Mouse (Mus musculus): ENCODE data around the gene Madcam1.
A peak's percentile ranks its signal among the peaks of the same experiment; 100 is the strongest.

- TF ChIP-seq POLR2A (IDR thresholded peaks at IDR 0.05; ENCODE audit: low read depth, low read length) (no peak), CTCF (conservative IDR thresholded peaks at IDR 0.05 in 1 of 2, IDR thresholded peaks at IDR 0.05 in 1 of 2; ENCODE audit: low read depth in 2 of 2, low read length in 2 of 2) (no peak), RAD21 (IDR thresholded peaks at IDR 0.05; ENCODE audit: low read depth, low read length) (no peak), ZC3H11A (IDR thresholded peaks at IDR 0.05; ENCODE audit: low read depth, low read length) (no peak), EP300 (IDR thresholded peaks at IDR 0.05; ENCODE audit: low read length) (no peak), HCFC1 (IDR thresholded peaks at IDR 0.05; ENCODE audit: low read depth, low read length) (no peak), USF2 (conservative IDR thresholded peaks at IDR 0.05; ENCODE audit: low read depth, low read length) (no peak), BHLHE40 (IDR thresholded peaks at IDR 0.05; ENCODE audit: low read depth, low read length) (no peak), ZKSCAN1 (IDR thresholded peaks at IDR 0.05; ENCODE audit: borderline replicate concordance, low read depth, low read length) (no peak), MXI1 (IDR thresholded peaks at IDR 0.05; ENCODE audit: low read depth, low read length) (0 out of 2 replicates have a peak, but pooled peaks have one; percentile 5), MYC (IDR thresholded peaks at IDR 0.05; ENCODE audit: low read depth, low read length) (no peak)
Measured at GRCm38 (mm10) chr10:79704970-79705360, 40.6 kb downstream of the Madcam1 start.
